Mouse (Mus musculus) kidney, embryonic 16.5 days (tissue): ENCODE data around the gene Map4k1. TPM values are rescaled to one million over a fixed set of nuclear protein-coding genes. Genes with fewer than 3 reads are reported as not detected.
A peak's percentile ranks its signal among the peaks of the same experiment; 100 is the strongest.

Experiments used
- ATAC-seq: fragments of 200-750 bp; cut with Nextera tagmentation; 2 replicates; pipeline ENCODE4 v1.8.0; 2017; ENCODE audit warnings: moderate TSS enrichment; ENCODE audit not compliant: low FRiP score, low TSS enrichment
- H3K27ac ChIP-seq: fragments of 300-500 bp; sonication (generic); 2 replicates; pipeline ENCODE4 v1.5.1; 2014; ENCODE audit warnings: low read length
- H3K27me3 ChIP-seq: fragments of 300-500 bp; sonication (generic); 2 replicates; pipeline ENCODE4 v1.6.1; 2014; ENCODE audit warnings: low read length, control low read depth, mixed read lengths; ENCODE audit not compliant: insufficient read depth
- H3K36me3 ChIP-seq: fragments of 300-500 bp; sonication (generic); 2 replicates; pipeline ENCODE4 v1.6.1; 2014; ENCODE audit warnings: low read length, control low read depth, mixed read lengths; ENCODE audit not compliant: insufficient read depth
- H3K4me1 ChIP-seq: fragments of 300-500 bp; sonication (generic); 2 replicates; pipeline ENCODE4 v1.6.1; 2014; ENCODE audit warnings: low read length, control low read depth, mixed read lengths; ENCODE audit not compliant: insufficient read depth
- H3K4me2 ChIP-seq: fragments of 300-500 bp; sonication (generic); replicated peaks from 2 replicates; pipeline ENCODE4 v1.6.1; 2014; ENCODE audit warnings: low read depth, low read length
- H3K4me3 ChIP-seq: fragments of 300-500 bp; sonication (generic); 2 replicates; pipeline ENCODE4 v1.5.1; 2014; ENCODE audit warnings: mild to moderate bottlenecking, low read length
- H3K9ac ChIP-seq: fragments of 300-500 bp; sonication (generic); replicated peaks from 2 replicates; pipeline ENCODE4 v1.6.1; 2014; ENCODE audit warnings: low read length
- H3K9me3 ChIP-seq: fragments of 300-500 bp; sonication (generic); 2 replicates; pipeline ENCODE4 v1.6.1; 2016; ENCODE audit warnings: low read length, control low read depth
- WGBS: fragments of 180-500 bp; shearing (Covaris S2); extraction: QIAGEN DNeasy Blood & Tissue Kit; methylation state at CpG from one replicate; pipeline ENCODE4 v1.1.7; 2014; 5-methylcytosine and 5-hydroxymethylcytosine counted together
- polyA plus RNA-seq: library from polyadenylated mRNA; unstranded; fragments of >200 nt; fragmentation: Nextera tagmentation; extraction: Ambion mirVana; gene quantifications from 2 replicates; pipeline ENCODE4 v1.2.1, GENCODE M21; 2015

Map4k1 gene
- polyA plus RNA-seq, 1 experiment from 2014 or later = 9.7 TPM

- Histone ChIP-seq H3K4me3 (no peak overlapping the region), H3K36me3 (peaks cover 33% of the 10 kb centered on the region), H3K27ac (no peak overlapping the region; the same call in 1 of the 2 replicates), H3K27me3 (no peaks in the 10 kb centered on the region), H3K4me1 (peaks cover 12% of the 10 kb centered on the region; the same call in 1 of the 2 replicates), H3K4me2 (no peak overlapping the region), H3K9ac (0 out of 2 replicates have a peak overlapping the region, but pooled peaks have one; percentile 35), H3K9me3 (no peaks in the 10 kb centered on the region)
- 80% methylated on average over 7 of the region's 7 CpGs for WGBS
- no peak for ATAC-seq
These were observed 10.8 kb upstream of the Map4k1 start for GRCm38 (mm10) chr7:28971029-28971428.

- Histone ChIP-seq H3K27me3 (no peaks in the 10 kb centered on the region), H3K9me3 (no peaks in the 10 kb centered on the region), H3K4me2 (no peak overlapping the region), H3K27ac (no peak overlapping the region), H3K4me3 (no peak overlapping the region), H3K4me1 (peaks cover 12% of the 10 kb centered on the region; the same call in 1 of the 2 replicates), H3K9ac (no peak overlapping the region), H3K36me3 (peaks cover 36% of the 10 kb centered on the region)
- ATAC-seq = peak; percentile 3; the same call in 1 of the 2 replicates
- 79% methylated on average over 6 of the region's 6 CpGs for WGBS
These were observed 10.0 kb upstream of the Map4k1 start for GRCm38 (mm10) chr7:28971770-28972269.

- Histone ChIP-seq H3K36me3 (peaks cover 43% of the 10 kb centered on the region), H3K4me3 (no peak overlapping the region), H3K4me2 (no peak overlapping the region), H3K27me3 (no peaks in the 10 kb centered on the region), H3K9me3 (no peaks in the 10 kb centered on the region), H3K27ac (no peak overlapping the region), H3K4me1 (peaks cover 12% of the 10 kb centered on the region; the same call in 1 of the 2 replicates), H3K9ac (no peak overlapping the region)
- WGBS = 73% methylated on average over 8 of the region's 8 CpGs
- no peak for ATAC-seq
These were observed 9.3 kb upstream of the Map4k1 start for GRCm38 (mm10) chr7:28972542-28972985.

- 83% methylated on average over 8 of the region's 8 CpGs for WGBS
- H3K36me3 ChIP-seq = peaks cover 48% of the 10 kb centered on the region
These were observed 8.8 kb upstream of the Map4k1 start for GRCm38 (mm10) chr7:28973025-28973424.

GRCm38 (mm10) chr7:28977556-28977955 lies 4.3 kb upstream of the Map4k1 start:
- H3K4me2 ChIP-seq = no peak overlapping the region
- H3K27me3 ChIP-seq = no peaks in the 10 kb centered on the region
- H3K4me3 ChIP-seq = no peak overlapping the region
- H3K9ac ChIP-seq = no peak overlapping the region
- ATAC-seq = no peak
- H3K9me3 ChIP-seq = no peaks in the 10 kb centered on the region
- 83% methylated on average over 9 of the region's 9 CpGs for WGBS
- peaks cover 49% of the 10 kb centered on the region for H3K36me3 ChIP-seq
- peaks cover 13% of the 10 kb centered on the region for H3K4me1 ChIP-seq
- no peak overlapping the region for H3K27ac ChIP-seq

More at GRCm38 (mm10) chr7:28973025-28973424, 8.8 kb upstream of the Map4k1 start:
- no peak overlapping the region for H3K4me3 ChIP-seq
- no peaks in the 10 kb centered on the region for H3K9me3 ChIP-seq
- H3K4me2 ChIP-seq = no peak overlapping the region
- no peak for ATAC-seq
- H3K27me3 ChIP-seq = no peaks in the 10 kb centered on the region
- H3K9ac ChIP-seq = no peak overlapping the region
- no peak overlapping the region for H3K27ac ChIP-seq
- H3K4me1 ChIP-seq = peaks cover 12% of the 10 kb centered on the region; the same call in 1 of the 2 replicates

GRCm38 (mm10) chr7:28982274-28983013 lies 594 bp downstream of the Map4k1 start:
- 10% methylated on average over 19 of the region's 19 CpGs for WGBS
- Histone ChIP-seq H3K4me2 (peak overlapping the region; percentile 70), H3K27ac (peak overlapping the region; percentile 90), H3K4me1 (peaks cover 21% of the 10 kb centered on the region), H3K9ac (peak overlapping the region; percentile 74), H3K27me3 (no peaks in the 10 kb centered on the region), H3K9me3 (no peaks in the 10 kb centered on the region), H3K36me3 (peaks cover 23% of the 10 kb centered on the region), H3K4me3 (peak overlapping the region; percentile 88)
- ATAC-seq = peak; percentile 64

- Histone ChIP-seq H3K4me2 (peak overlapping the region; percentile 70), H3K27ac (peak overlapping the region; percentile 90), H3K4me1 (peaks cover 21% of the 10 kb centered on the region), H3K4me3 (peak overlapping the region; percentile 88), H3K9ac (peak overlapping the region; percentile 74), H3K36me3 (peaks cover 16% of the 10 kb centered on the region), H3K9me3 (no peaks in the 10 kb centered on the region), H3K27me3 (no peaks in the 10 kb centered on the region)
- whole genome bisulfite sequencing = 71% methylated on average over 11 of the region's 11 CpGs
- ATAC-seq = no peak
These were observed 1.3 kb downstream of the Map4k1 start for GRCm38 (mm10) chr7:28983141-28983564.

GRCm38 (mm10) chr7:28983849-28984248 lies 2.0 kb downstream of the Map4k1 start:
- H3K27ac ChIP-seq = no peak overlapping the region
- no peak overlapping the region for H3K4me2 ChIP-seq
- ATAC-seq = no peak
- H3K9ac ChIP-seq = no peak overlapping the region
- no peak overlapping the region for H3K4me3 ChIP-seq
- no peaks in the 10 kb centered on the region for H3K27me3 ChIP-seq
- no peaks in the 10 kb centered on the region for H3K9me3 ChIP-seq
- H3K36me3 ChIP-seq = peaks cover 9% of the 10 kb centered on the region
- peaks cover 21% of the 10 kb centered on the region for H3K4me1 ChIP-seq
- WGBS = 82% methylated on average over 4 of the region's 4 CpGs

GRCm38 (mm10) chr7:28984452-28984851 lies 2.6 kb downstream of the Map4k1 start:
- H3K36me3 ChIP-seq = peaks cover 3% of the 10 kb centered on the region; the same call in 1 of the 2 replicates
- WGBS = 100% methylated on average over 1 of the region's 1 CpGs
- H3K27me3 ChIP-seq = no peaks in the 10 kb centered on the region
- no peak overlapping the region for H3K9ac ChIP-seq
- peaks cover 21% of the 10 kb centered on the region for H3K4me1 ChIP-seq
- H3K27ac ChIP-seq = no peak overlapping the region
- H3K4me3 ChIP-seq = no peak overlapping the region
- H3K4me2 ChIP-seq = no peak overlapping the region
- no peak for ATAC-seq
- H3K9me3 ChIP-seq = no peaks in the 10 kb centered on the region

- Histone ChIP-seq H3K4me3 (no peak overlapping the region), H3K36me3 (0 out of 2 replicates have a peak, but pooled peaks cover 1% of the 10 kb centered on the region), H3K4me2 (no peak overlapping the region), H3K9me3 (no peaks in the 10 kb centered on the region), H3K27ac (no peak overlapping the region), H3K9ac (no peak overlapping the region), H3K27me3 (no peaks in the 10 kb centered on the region), H3K4me1 (peaks cover 21% of the 10 kb centered on the region)
- ATAC-seq = no peak
- WGBS = 85% methylated on average over 7 of the region's 7 CpGs
These were observed 3.4 kb downstream of the Map4k1 start for GRCm38 (mm10) chr7:28985207-28985606.
